Mouse (Mus musculus) lung, embryonic 14.5 days (tissue): ENCODE measurements around the gene Add2. TPM values are rescaled to one million over a fixed set of nuclear protein-coding genes. Genes with fewer than 3 reads are reported as not detected.

ENCODE experiments used
- ATAC-seq: fragments of 200-750 bp; cut with Nextera tagmentation; 2 replicates; pipeline ENCODE4 v1.8.0; 2017; ENCODE audit warnings: mild to moderate bottlenecking, moderate TSS enrichment, moderate library complexity; ENCODE audit not compliant: insufficient read depth
- DNase-seq: peaks from one replicate; pipeline ENCODE4 v3.0.0-alpha.2; 2015
- H3K27ac ChIP-seq: fragments of 300-500 bp; sonication (generic); 2 replicates; pipeline ENCODE4 v1.5.1; 2014; ENCODE audit warnings: low read depth, mild to moderate bottlenecking, moderate library complexity
- H3K27me3 ChIP-seq: fragments of 300-500 bp; sonication (generic); 2 replicates; pipeline ENCODE4 v1.6.1; 2014; ENCODE audit warnings: low read length, control low read depth; ENCODE audit not compliant: insufficient read depth
- H3K36me3 ChIP-seq: fragments of 300-500 bp; sonication (generic); 2 replicates; pipeline ENCODE4 v1.6.1; 2014; ENCODE audit warnings: control low read depth; ENCODE audit not compliant: insufficient read depth
- H3K4me1 ChIP-seq: fragments of 300-500 bp; sonication (generic); 2 replicates; pipeline ENCODE4 v1.6.1; 2014; ENCODE audit warnings: antibody characterized with exemption, control low read depth; ENCODE audit not compliant: insufficient read depth
- H3K4me2 ChIP-seq: fragments of 300-500 bp; sonication (generic); 2 replicates; pipeline ENCODE4 v1.6.1; 2014; ENCODE audit warnings: mild to moderate bottlenecking
- H3K4me3 ChIP-seq: fragments of 300-500 bp; sonication (generic); 2 replicates; pipeline ENCODE4 v1.5.1; 2014; ENCODE audit warnings: low read depth, low read length
- H3K9ac ChIP-seq: fragments of 300-500 bp; sonication (generic); 2 replicates; pipeline ENCODE4 v1.6.1; 2014
- H3K9me3 ChIP-seq: fragments of 300-500 bp; sonication (generic); 2 replicates; pipeline ENCODE4 v1.6.1; 2016; ENCODE audit warnings: low read depth, low read length, control low read depth
- CTCF ChIP-seq: IDR thresholded peaks from 2 replicates; pipeline ENCODE4 v1.5.1; 2016; ENCODE audit warnings: antibody characterized with exemption, low read depth
- WGBS: fragments of 180-500 bp; shearing (Covaris S2); extraction: QIAGEN DNeasy Blood & Tissue Kit; methylation state at CpG from one replicate; pipeline ENCODE4 v1.1.7; 2014; 5-methylcytosine and 5-hydroxymethylcytosine counted together
- polyA plus RNA-seq: library from polyadenylated mRNA; unstranded; fragments of >200 nt; fragmentation: Nextera tagmentation; extraction: Ambion mirVana; gene quantifications from 2 replicates; pipeline ENCODE4 v1.2.1, GENCODE M21; 2014

Gene Add2
- polyA plus RNA-seq, 1 experiment from 2014 or later = 2.2 TPM

DNA sequence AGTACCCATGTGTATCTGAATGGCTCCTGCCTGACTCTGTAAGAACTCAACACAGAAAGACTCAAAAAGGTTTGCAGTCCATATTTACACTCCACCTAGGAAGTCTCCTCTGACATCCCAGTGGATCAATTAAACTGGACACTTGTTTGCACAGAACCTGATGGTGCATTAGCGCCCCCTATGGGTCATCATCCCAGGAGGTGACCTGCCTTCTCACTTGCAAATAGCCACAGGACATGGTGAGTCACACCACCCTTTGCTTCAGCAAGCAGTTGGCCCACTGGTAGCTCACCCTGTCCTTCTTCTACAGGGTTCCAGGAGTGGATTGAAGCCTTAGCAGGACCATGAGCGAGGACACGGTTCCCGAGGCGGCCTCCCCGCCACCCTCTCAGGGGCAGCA lies 57.0 kb downstream of the Add2 start:
- DNase-seq = peak; percentile 63
- H3K4me2 ChIP-seq = no peak overlapping the region
- WGBS = 64% methylated on average over 6 of the region's 6 CpGs
- ATAC-seq = no peak
- H3K36me3 ChIP-seq = no peaks in the 10 kb centered on the region
- H3K27me3 ChIP-seq = no peaks in the 10 kb centered on the region
- no peak overlapping the region for H3K27ac ChIP-seq
- H3K9ac ChIP-seq = no peak overlapping the region
- H3K4me3 ChIP-seq = no peak overlapping the region
- TF ChIP-seq CTCF = peak; percentile 74
- H3K9me3 ChIP-seq = no peaks in the 10 kb centered on the region
- no peaks in the 10 kb centered on the region for H3K4me1 ChIP-seq

- Histone ChIP-seq H3K9me3 (no peaks in the 10 kb centered on the region), H3K9ac (no peak overlapping the region), H3K27me3 (no peaks in the 10 kb centered on the region), H3K4me2 (no peak overlapping the region), H3K4me3 (no peak overlapping the region), H3K4me1 (no peaks in the 10 kb centered on the region), H3K36me3 (no peaks in the 10 kb centered on the region), H3K27ac (no peak overlapping the region)
- 63% methylated on average over 9 of the region's 9 CpGs for WGBS
- DNase-seq (peak; percentile 34), ATAC-seq (no peak)
- no peak for TF ChIP-seq CTCF
Measured at GRCm38 (mm10) chr6:86086851-86087571, 58.5 kb downstream of the Add2 start.

GRCm38 (mm10) chr6:86087813-86088212 lies 59.3 kb downstream of the Add2 start:
- Histone ChIP-seq H3K27ac (no peak overlapping the region), H3K27me3 (no peaks in the 10 kb centered on the region), H3K4me3 (no peak overlapping the region), H3K9me3 (no peaks in the 10 kb centered on the region), H3K4me2 (no peak overlapping the region), H3K9ac (no peak overlapping the region), H3K36me3 (no peaks in the 10 kb centered on the region), H3K4me1 (no peaks in the 10 kb centered on the region)
- TF ChIP-seq CTCF = no peak
- DNase-seq = no peak
- 37% methylated on average over 3 of the region's 3 CpGs for WGBS
- ATAC-seq = no peak

DNA sequence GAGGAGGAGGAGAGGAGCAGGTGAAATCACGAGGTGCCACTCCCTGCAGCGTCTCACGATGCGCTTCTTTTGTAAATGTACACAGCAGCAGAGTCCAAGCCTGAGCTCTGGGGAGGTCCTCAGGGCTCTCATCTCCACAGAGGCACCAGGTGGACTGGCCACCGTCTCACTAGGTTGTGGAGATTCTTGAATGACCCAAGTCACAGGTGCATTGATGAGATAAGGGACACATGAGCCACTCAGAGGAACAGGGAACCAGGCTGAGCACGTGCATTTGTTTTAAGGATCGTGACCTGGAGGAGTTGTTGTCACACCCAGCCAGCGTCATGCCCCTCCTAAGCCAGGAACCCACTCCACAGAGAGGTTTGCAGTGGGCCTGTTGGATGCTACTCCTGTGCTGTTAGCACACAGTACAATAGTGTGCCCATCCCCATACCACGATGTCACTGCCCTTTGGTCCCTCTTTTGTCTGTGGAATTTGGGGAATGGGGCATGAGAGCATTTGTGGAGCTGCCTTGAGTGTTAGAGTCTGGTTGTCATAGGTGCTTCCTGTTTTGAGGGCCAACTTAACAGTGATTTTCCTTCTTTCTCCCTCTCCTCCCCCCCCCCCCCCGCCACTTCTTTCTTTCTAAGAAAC lies 65.8 kb downstream of the Add2 start:
- Histone ChIP-seq H3K4me3 (no peak overlapping the region), H3K4me1 (no peaks in the 10 kb centered on the region), H3K9me3 (no peaks in the 10 kb centered on the region), H3K27me3 (no peaks in the 10 kb centered on the region), H3K4me2 (no peak overlapping the region), H3K9ac (no peak overlapping the region), H3K36me3 (no peaks in the 10 kb centered on the region), H3K27ac (no peak overlapping the region)
- TF ChIP-seq CTCF = no peak
- no peak for ATAC-seq
- DNase-seq = no peak
- WGBS = 52% methylated on average over 10 of the region's 10 CpGs

GRCm38 (mm10) chr6:86095518-86095917 lies 67.0 kb downstream of the Add2 start:
- no peaks in the 10 kb centered on the region for H3K27me3 ChIP-seq
- no peaks in the 10 kb centered on the region for H3K9me3 ChIP-seq
- no peaks in the 10 kb centered on the region for H3K4me1 ChIP-seq
- ATAC-seq (no peak), DNase-seq (no peak)
- H3K4me2 ChIP-seq = no peak overlapping the region
- no peaks in the 10 kb centered on the region for H3K36me3 ChIP-seq
- WGBS = 63% methylated on average over 5 of the region's 5 CpGs
- no peak overlapping the region for H3K9ac ChIP-seq
- no peak overlapping the region for H3K4me3 ChIP-seq
- no peak for TF ChIP-seq CTCF
- no peak overlapping the region for H3K27ac ChIP-seq

DNA sequence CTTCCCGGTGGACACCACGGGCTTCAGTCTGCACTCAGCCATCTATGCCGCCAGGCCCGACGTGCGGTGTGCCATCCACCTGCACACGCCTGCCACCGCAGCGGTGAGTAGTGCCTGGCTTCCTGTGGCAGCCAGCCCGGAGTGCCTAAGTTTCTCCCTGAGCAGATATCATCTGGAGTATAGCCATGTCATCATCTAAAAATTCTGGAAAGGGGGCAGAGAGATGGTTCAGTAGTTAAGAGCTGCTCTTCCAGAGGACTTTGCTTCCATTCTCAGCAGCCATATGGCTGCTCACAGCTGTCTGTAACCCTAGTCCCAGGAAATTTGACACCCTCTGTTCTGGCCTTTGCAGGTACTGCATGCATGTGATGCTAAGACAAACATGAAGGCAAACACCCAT lies 68.3 kb downstream of the Add2 start:
- 84% methylated on average over 10 of the region's 10 CpGs for WGBS
- H3K27ac ChIP-seq = no peak overlapping the region
- no peaks in the 10 kb centered on the region for H3K36me3 ChIP-seq
- H3K9ac ChIP-seq = no peak overlapping the region
- no peaks in the 10 kb centered on the region for H3K27me3 ChIP-seq
- TF ChIP-seq CTCF = no peak
- no peaks in the 10 kb centered on the region for H3K9me3 ChIP-seq
- ATAC-seq (no peak), DNase-seq (no peak)
- no peaks in the 10 kb centered on the region for H3K4me1 ChIP-seq
- no peak overlapping the region for H3K4me2 ChIP-seq
- no peak overlapping the region for H3K4me3 ChIP-seq

DNA sequence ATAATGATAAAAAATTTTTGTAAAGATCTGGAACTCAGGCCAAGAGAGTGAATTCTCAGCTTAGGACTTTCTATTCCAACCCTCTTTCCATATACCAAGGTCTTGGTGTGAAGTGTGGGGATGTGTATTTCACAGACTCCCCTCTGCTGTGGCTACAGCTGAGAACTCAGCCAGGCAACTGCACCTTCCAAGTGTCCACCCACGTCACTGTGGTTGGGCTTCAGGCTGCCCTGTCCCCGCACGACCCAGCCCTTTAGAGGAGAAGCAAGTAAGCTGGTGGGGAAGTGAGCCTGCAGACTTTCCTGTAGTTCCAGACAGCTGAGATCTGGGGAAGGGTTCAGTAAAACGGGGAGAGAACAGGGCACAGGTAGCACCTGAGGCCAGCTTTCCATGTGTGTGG lies 68.7 kb downstream of the Add2 start:
- H3K36me3 ChIP-seq = no peaks in the 10 kb centered on the region
- TF ChIP-seq CTCF = no peak
- no peaks in the 10 kb centered on the region for H3K9me3 ChIP-seq
- H3K4me3 ChIP-seq = no peak overlapping the region
- H3K27ac ChIP-seq = no peak overlapping the region
- no peak for DNase-seq
- H3K4me1 ChIP-seq = no peaks in the 10 kb centered on the region
- no peak overlapping the region for H3K9ac ChIP-seq
- H3K27me3 ChIP-seq = no peaks in the 10 kb centered on the region
- H3K4me2 ChIP-seq = no peak overlapping the region
- no peak for ATAC-seq
- 48% methylated on average over 4 of the region's 4 CpGs for WGBS
